Mouse (Mus musculus): ENCODE measurements around the gene Thumpd2.

DNA sequence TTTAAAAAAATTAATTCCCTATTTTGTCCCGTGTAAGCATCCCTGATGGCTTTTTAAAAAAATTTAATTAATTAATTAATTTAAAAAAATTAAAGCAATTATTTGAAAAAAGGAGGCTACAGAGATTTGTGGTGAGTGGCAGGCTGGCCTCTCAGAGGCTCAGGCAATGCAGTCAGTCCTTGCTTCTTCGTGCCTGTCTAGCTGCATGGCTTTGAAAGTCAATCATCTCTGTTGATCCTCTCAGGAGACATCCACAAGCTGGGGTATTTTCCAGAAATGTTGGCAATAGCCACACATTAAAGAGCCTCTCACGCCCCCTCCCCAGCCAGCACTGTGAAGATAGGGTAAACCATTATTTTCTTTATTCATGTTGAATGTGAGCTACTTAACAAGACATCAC lies 54.7 kb downstream of the Thumpd2 start:
- TF ChIP-seq POLR2A (IDR thresholded peaks at IDR 0.05; ENCODE audit: low read depth, low read length): no peak
- TF ChIP-seq CTCF (IDR thresholded peaks at IDR 0.05; ENCODE audit: borderline replicate concordance, insufficient read depth, low read length): no peak

All from embryonic fibroblast, embryonic 13.5 days (primary cell).